Mouse (Mus musculus) hindbrain, embryonic 14.5 days (tissue): ENCODE measurements around the gene Hirip3. TPM values are rescaled to one million over a fixed set of nuclear protein-coding genes. Genes with fewer than 3 reads are reported as not detected.

Experiments
- ATAC-seq: fragments of 200-750 bp; cut with Nextera tagmentation; 2 replicates; pipeline ENCODE4 v1.8.0; 2017; ENCODE audit warnings: moderate number of reproducible peaks, mild to moderate bottlenecking, moderate TSS enrichment, moderate library complexity; ENCODE audit not compliant: low FRiP score
- DNase-seq: peaks from one replicate; pipeline ENCODE4 v3.0.0-alpha.2; 2015; ENCODE audit warnings: low spot score
- H3K27ac ChIP-seq: fragments of 300-500 bp; sonication (generic); 2 replicates; pipeline ENCODE4 v1.5.1; 2014; ENCODE audit warnings: mild to moderate bottlenecking, moderate library complexity
- H3K27me3 ChIP-seq: fragments of 300-500 bp; sonication (generic); 2 replicates; pipeline ENCODE4 v1.6.1; 2014; ENCODE audit warnings: mild to moderate bottlenecking, low read length, mixed read lengths; ENCODE audit not compliant: control insufficient read depth, insufficient read depth
- H3K36me3 ChIP-seq: fragments of 300-500 bp; sonication (generic); replicated peaks from 2 replicates; pipeline ENCODE4 v1.6.1; 2014; ENCODE audit not compliant: control insufficient read depth, insufficient read depth
- H3K4me1 ChIP-seq: fragments of 300-500 bp; sonication (generic); replicated peaks from 2 replicates; pipeline ENCODE4 v1.6.1; 2014; ENCODE audit warnings: antibody characterized with exemption, low read length, mixed read lengths; ENCODE audit not compliant: control insufficient read depth, insufficient read depth
- H3K4me2 ChIP-seq: fragments of 300-500 bp; sonication (generic); replicated peaks from 2 replicates; pipeline ENCODE4 v1.6.1; 2014; ENCODE audit warnings: mild to moderate bottlenecking, moderate library complexity
- H3K4me3 ChIP-seq: fragments of 300-500 bp; sonication (generic); replicated peaks from 2 replicates; pipeline ENCODE4 v1.5.1; 2014; ENCODE audit warnings: mild to moderate bottlenecking, low read length
- H3K9ac ChIP-seq: fragments of 300-500 bp; sonication (generic); 2 replicates; pipeline ENCODE4 v1.6.1; 2014
- H3K9me3 ChIP-seq: fragments of 300-500 bp; sonication (generic); 2 replicates; pipeline ENCODE4 v1.6.1; 2016; ENCODE audit warnings: low read length; ENCODE audit not compliant: control insufficient read depth
- WGBS: fragments of 180-500 bp; shearing (Covaris S2); extraction: QIAGEN DNeasy Blood & Tissue Kit; methylation state at CpG from one replicate; pipeline ENCODE4 v1.1.7; 2014; 5-methylcytosine and 5-hydroxymethylcytosine counted together
- polyA plus RNA-seq: library from polyadenylated mRNA; unstranded; fragments of >200 nt; fragmentation: Nextera tagmentation; extraction: Ambion mirVana; gene quantifications from 2 replicates; pipeline ENCODE4 v1.2.1, GENCODE M21; 2014

The Hirip3 gene
- polyA plus RNA-seq, 1 experiment from 2014 or later: 10.1 TPM

- H3K9ac ChIP-seq: no peak overlapping the region
- H3K27me3 ChIP-seq: no peaks in the 10 kb centered on the region
- no peak overlapping the region for H3K4me3 ChIP-seq
- no peak overlapping the region for H3K27ac ChIP-seq
- H3K4me1 ChIP-seq: peaks cover 15% of the 10 kb centered on the region
- WGBS: 91% methylated on average over 2 of the region's 2 CpGs
- H3K9me3 ChIP-seq: no peaks in the 10 kb centered on the region
- H3K4me2 ChIP-seq: no peak overlapping the region
- DNase-seq (no peak), ATAC-seq (no peak)
- H3K36me3 ChIP-seq: peaks cover 87% of the 10 kb centered on the region
Observed at GRCm38 (mm10) chr7:126867534-126867933, 5.8 kb downstream of the Hirip3 start.

- ATAC-seq (no peak), DNase-seq (no peak)
- H3K9ac ChIP-seq: no peak overlapping the region
- H3K27ac ChIP-seq: no peak overlapping the region
- no peak overlapping the region for H3K4me3 ChIP-seq
- H3K4me1 ChIP-seq: peaks cover 10% of the 10 kb centered on the region
- no peaks in the 10 kb centered on the region for H3K27me3 ChIP-seq
- WGBS: 89% methylated on average over 12 of the region's 12 CpGs
- H3K9me3 ChIP-seq: no peaks in the 10 kb centered on the region
- H3K36me3 ChIP-seq: peaks cover 92% of the 10 kb centered on the region
- H3K4me2 ChIP-seq: no peak overlapping the region
Observed at GRCm38 (mm10) chr7:126868003-126868402, 6.2 kb downstream of the Hirip3 start.

GRCm38 (mm10) chr7:126869780-126870519 is 8.2 kb downstream of the Hirip3 start:
- peaks cover 100% of the 10 kb centered on the region for H3K36me3 ChIP-seq
- no peak for ATAC-seq
- H3K4me3 ChIP-seq: no peak overlapping the region
- DNase-seq: no peak
- H3K9ac ChIP-seq: no peak overlapping the region
- no peaks in the 10 kb centered on the region for H3K27me3 ChIP-seq
- no peaks in the 10 kb centered on the region for H3K9me3 ChIP-seq
- H3K4me1 ChIP-seq: no peaks in the 10 kb centered on the region
- 93% methylated on average over 23 of the region's 23 CpGs for whole genome bisulfite sequencing
- H3K27ac ChIP-seq: no peak overlapping the region
- H3K4me2 ChIP-seq: no peak overlapping the region

GRCm38 (mm10) chr7:126870520-126870891 is 8.7 kb downstream of the Hirip3 start:
- H3K9me3 ChIP-seq: no peaks in the 10 kb centered on the region
- 93% methylated on average over 2 of the region's 2 CpGs for WGBS
- H3K4me1 ChIP-seq: no peaks in the 10 kb centered on the region
- no peak for ATAC-seq
- H3K4me2 ChIP-seq: no peak overlapping the region
- no peaks in the 10 kb centered on the region for H3K27me3 ChIP-seq
- no peak for DNase-seq
- H3K4me3 ChIP-seq: no peak overlapping the region
- peaks cover 100% of the 10 kb centered on the region for H3K36me3 ChIP-seq
- H3K9ac ChIP-seq: no peak overlapping the region
- H3K27ac ChIP-seq: no peak overlapping the region

- Histone ChIP-seq H3K4me1 (peaks cover 13% of the 10 kb centered on the region), H3K9ac (no peak overlapping the region), H3K4me2 (no peak overlapping the region), H3K27me3 (no peaks in the 10 kb centered on the region), H3K4me3 (no peak overlapping the region), H3K36me3 (peaks cover 79% of the 10 kb centered on the region), H3K9me3 (no peaks in the 10 kb centered on the region), H3K27ac (no peak overlapping the region)
- no peak for DNase-seq
- no peak for ATAC-seq
- 96% methylated on average over 1 of the region's 1 CpGs for WGBS
Observed at GRCm38 (mm10) chr7:126877239-126877638, 15.5 kb downstream of the Hirip3 start.

- ATAC-seq (no peak), DNase-seq (no peak)
- Histone ChIP-seq H3K4me2 (peak overlapping the region; percentile 94), H3K9me3 (no peaks in the 10 kb centered on the region), H3K27me3 (no peaks in the 10 kb centered on the region), H3K27ac (no peak overlapping the region), H3K4me3 (no peak overlapping the region), H3K36me3 (peaks cover 41% of the 10 kb centered on the region), H3K4me1 (peaks cover 24% of the 10 kb centered on the region), H3K9ac (peak overlapping the region; percentile 87)
- WGBS: 83% methylated on average over 6 of the region's 6 CpGs
Observed at GRCm38 (mm10) chr7:126881040-126881439, 19.3 kb downstream of the Hirip3 start.

- Histone ChIP-seq H3K4me2 (peak overlapping the region; percentile 94), H3K9ac (peak overlapping the region; percentile 87), H3K27ac (peak overlapping the region; percentile 91), H3K4me1 (peaks cover 24% of the 10 kb centered on the region), H3K9me3 (no peaks in the 10 kb centered on the region), H3K4me3 (peak overlapping the region; percentile 75), H3K36me3 (peaks cover 14% of the 10 kb centered on the region), H3K27me3 (no peaks in the 10 kb centered on the region)
- ATAC-seq (no peak), DNase-seq (no peak)
- 0% methylated on average over 14 of the region's 15 CpGs for WGBS
Observed at GRCm38 (mm10) chr7:126883731-126884181, 22.0 kb downstream of the Hirip3 start.

- peak within 1 kb of the TSS; percentile 75 for H3K4me3 ChIP-seq
- ATAC-seq: peak; percentile 98
- DNase-seq: peak; percentile 98
- WGBS: under 1% methylated on average over 56 of the region's 56 CpGs
- peak within 1 kb of the TSS; percentile 91 for H3K27ac ChIP-seq
- peak within 1 kb of the TSS; percentile 94 for H3K4me2 ChIP-seq
- peaks cover 6% of the 10 kb centered on the region for H3K36me3 ChIP-seq
- no peaks in the 10 kb centered on the region for H3K27me3 ChIP-seq
- no peaks in the 10 kb centered on the region for H3K9me3 ChIP-seq
- H3K4me1 ChIP-seq: peaks cover 24% of the 10 kb centered on the region
- peak within 1 kb of the TSS; percentile 87 for H3K9ac ChIP-seq
Observed at GRCm38 (mm10) chr7:126884286-126885164, 22.8 kb downstream of the Hirip3 start, which contains the start of gene Taok2. TSS of gene Taok2 (minus strand) at chr7:126884703.

- Histone ChIP-seq H3K27ac (no peak overlapping the region), H3K9ac (no peak overlapping the region), H3K27me3 (no peaks in the 10 kb centered on the region), H3K36me3 (peaks cover 20% of the 10 kb centered on the region), H3K4me3 (no peak overlapping the region), H3K4me2 (no peak overlapping the region), H3K4me1 (peaks cover 11% of the 10 kb centered on the region), H3K9me3 (no peaks in the 10 kb centered on the region)
- DNase-seq (no peak), ATAC-seq (no peak)
- 84% methylated on average over 5 of the region's 5 CpGs for WGBS
Observed at GRCm38 (mm10) chr7:126887281-126887680, 25.5 kb downstream of the Hirip3 start.
